Mouse (Mus musculus) neural tube, embryonic 12.5 days (tissue): Measurements from ENCODE around the gene Cnmd. TPM values are rescaled to one million over a fixed set of nuclear protein-coding genes. Genes with fewer than 3 reads are reported as not detected.

Source experiments
- ATAC-seq: fragments of 200-750 bp; cut with Nextera tagmentation; 2 replicates; pipeline ENCODE4 v1.8.0; 2017; ENCODE audit warnings: low read depth, mild to moderate bottlenecking, moderate TSS enrichment, moderate library complexity; ENCODE audit not compliant: low FRiP score
- H3K27ac ChIP-seq: fragments of 300-500 bp; sonication (generic); 2 replicates; pipeline ENCODE4 v1.5.1; 2016
- H3K27me3 ChIP-seq: fragments of 300-500 bp; sonication (generic); replicated peaks from 2 replicates; pipeline ENCODE4 v1.6.1; 2016; ENCODE audit warnings: mild to moderate bottlenecking
- H3K36me3 ChIP-seq: fragments of 300-500 bp; sonication (generic); 2 replicates; pipeline ENCODE4 v1.6.1; 2016; ENCODE audit warnings: mild to moderate bottlenecking
- H3K4me1 ChIP-seq: fragments of 300-500 bp; sonication (generic); 2 replicates; pipeline ENCODE4 v1.6.1; 2016
- H3K4me2 ChIP-seq: fragments of 300-500 bp; sonication (generic); replicated peaks from 2 replicates; pipeline ENCODE4 v1.6.1; 2016; ENCODE audit warnings: mild to moderate bottlenecking
- H3K4me3 ChIP-seq: fragments of 300-500 bp; sonication (generic); 2 replicates; pipeline ENCODE4 v1.5.1; 2016
- H3K9ac ChIP-seq: fragments of 300-500 bp; sonication (generic); 2 replicates; pipeline ENCODE4 v1.6.1; 2016; ENCODE audit warnings: mild to moderate bottlenecking
- H3K9me3 ChIP-seq: fragments of 300-500 bp; sonication (generic); 2 replicates; pipeline ENCODE4 v1.6.1; 2016; ENCODE audit warnings: mild to moderate bottlenecking
- WGBS: fragments of 180-500 bp; shearing (Covaris S2); methylation state at CpG from one replicate; pipeline ENCODE4 v1.1.7; 2016; 5-methylcytosine and 5-hydroxymethylcytosine counted together
- polyA plus RNA-seq: library from polyadenylated mRNA; unstranded; fragments of >200 nt; fragmentation: Nextera tagmentation; extraction: Ambion mirVana; gene quantifications from 2 replicates; pipeline ENCODE4 v1.2.1, GENCODE M21; 2016

The Cnmd gene
- 11.3 and 15.2 TPM in 2 replicates for polyA plus RNA-seq

GRCm38 (mm10) chr14:79662001-79662400 lies at the start of gene Cnmd:
Cnmd (minus strand) TSS chr14:79662170.
- peak within 1 kb of the TSS; percentile 55 for H3K4me2 ChIP-seq
- H3K9me3 ChIP-seq: no peaks in the 10 kb centered on the region
- H3K36me3 ChIP-seq: no peaks in the 10 kb centered on the region
- no peak for ATAC-seq
- no peak within 1 kb of the TSS for H3K9ac ChIP-seq
- peaks cover 4% of the 10 kb centered on the region; the same call in 1 of the 2 replicates for H3K27me3 ChIP-seq
- H3K27ac ChIP-seq: no peak within 1 kb of the TSS
- peak within 1 kb of the TSS; percentile 20 for H3K4me3 ChIP-seq
- WGBS: 60% methylated on average over 4 of the region's 4 CpGs
- peaks cover 26% of the 10 kb centered on the region for H3K4me1 ChIP-seq

- no peak overlapping the region for H3K4me2 ChIP-seq
- ATAC-seq: no peak
Measured at GRCm38 (mm10) chr14:79711301-79711700, 49.3 kb upstream of the Cnmd start.

GRCm38 (mm10) chr14:79703523-79704172 lies 41.7 kb upstream of the Cnmd start:
- no peak overlapping the region for H3K27ac ChIP-seq
- H3K36me3 ChIP-seq: no peaks in the 10 kb centered on the region
- H3K4me2 ChIP-seq: no peak overlapping the region
- no peak for ATAC-seq
- H3K27me3 ChIP-seq: no peaks in the 10 kb centered on the region
- H3K4me3 ChIP-seq: no peak overlapping the region
- no peaks in the 10 kb centered on the region for H3K9me3 ChIP-seq
- H3K9ac ChIP-seq: no peak overlapping the region
- H3K4me1 ChIP-seq: peaks cover 17% of the 10 kb centered on the region; the same call in 1 of the 2 replicates
- WGBS: 83% methylated on average over 22 of the region's 22 CpGs

More at GRCm38 (mm10) chr14:79711301-79711700, 49.3 kb upstream of the Cnmd start:
- H3K36me3 ChIP-seq: no peaks in the 10 kb centered on the region
- 65% methylated on average over 4 of the region's 4 CpGs for WGBS
- H3K4me3 ChIP-seq: no peak overlapping the region
- H3K27me3 ChIP-seq: no peaks in the 10 kb centered on the region
- no peak overlapping the region for H3K9ac ChIP-seq
- no peaks in the 10 kb centered on the region for H3K9me3 ChIP-seq
- H3K4me1 ChIP-seq: no peaks in the 10 kb centered on the region
- H3K27ac ChIP-seq: no peak overlapping the region

GRCm38 (mm10) chr14:79701606-79702005 lies 39.6 kb upstream of the Cnmd start:
- 36% methylated on average over 5 of the region's 5 CpGs for WGBS
- Histone ChIP-seq H3K9ac (no peak overlapping the region), H3K27me3 (no peaks in the 10 kb centered on the region), H3K4me2 (peak overlapping the region; percentile 34), H3K9me3 (no peaks in the 10 kb centered on the region), H3K36me3 (no peaks in the 10 kb centered on the region), H3K27ac (no peak overlapping the region), H3K4me1 (peaks cover 17% of the 10 kb centered on the region; the same call in 1 of the 2 replicates), H3K4me3 (no peak overlapping the region)
- ATAC-seq: peak; percentile 46; the same call in 1 of the 2 replicates

GRCm38 (mm10) chr14:79701054-79701453 lies 39.1 kb upstream of the Cnmd start:
- Histone ChIP-seq H3K9ac (no peak overlapping the region), H3K27me3 (no peaks in the 10 kb centered on the region), H3K4me1 (peaks cover 17% of the 10 kb centered on the region; the same call in 1 of the 2 replicates), H3K36me3 (no peaks in the 10 kb centered on the region), H3K4me3 (no peak overlapping the region), H3K4me2 (peak overlapping the region; percentile 34), H3K27ac (peak overlapping the region; percentile 27; the same call in 1 of the 2 replicates), H3K9me3 (no peaks in the 10 kb centered on the region)
- peak; percentile 66 for ATAC-seq
- WGBS: 6% methylated on average over 7 of the region's 7 CpGs

GRCm38 (mm10) chr14:79699381-79699780 lies 37.4 kb upstream of the Cnmd start:
- Histone ChIP-seq H3K4me1 (peaks cover 17% of the 10 kb centered on the region; the same call in 1 of the 2 replicates), H3K27ac (no peak overlapping the region), H3K4me3 (no peak overlapping the region), H3K27me3 (no peaks in the 10 kb centered on the region), H3K36me3 (no peaks in the 10 kb centered on the region), H3K9ac (no peak overlapping the region), H3K4me2 (no peak overlapping the region), H3K9me3 (no peaks in the 10 kb centered on the region)
- no peak for ATAC-seq
- 56% methylated on average over 6 of the region's 6 CpGs for WGBS

GRCm38 (mm10) chr14:79690068-79690844 lies 28.3 kb upstream of the Cnmd start:
- H3K4me1 ChIP-seq: no peaks in the 10 kb centered on the region; the same call in 1 of the 2 replicates
- no peak for ATAC-seq
- 91% methylated on average over 7 of the region's 7 CpGs for WGBS

GRCm38 (mm10) chr14:79680652-79681051 lies 18.7 kb upstream of the Cnmd start:
- H3K4me1 ChIP-seq: peaks cover 9% of the 10 kb centered on the region; the same call in 1 of the 2 replicates
- WGBS: 68% methylated on average over 5 of the region's 5 CpGs
- H3K4me3 ChIP-seq: no peak overlapping the region
- no peak overlapping the region for H3K9ac ChIP-seq
- 0 out of 2 replicates have a peak, but pooled peaks cover 3% of the 10 kb centered on the region for H3K27me3 ChIP-seq
- no peak overlapping the region for H3K4me2 ChIP-seq
- no peak overlapping the region for H3K27ac ChIP-seq
- no peaks in the 10 kb centered on the region for H3K9me3 ChIP-seq
- ATAC-seq: no peak
- H3K36me3 ChIP-seq: no peaks in the 10 kb centered on the region

More at GRCm38 (mm10) chr14:79690068-79690844, 28.3 kb upstream of the Cnmd start:
- Histone ChIP-seq H3K36me3 (no peaks in the 10 kb centered on the region), H3K27me3 (no peaks in the 10 kb centered on the region), H3K9ac (no peak overlapping the region), H3K27ac (no peak overlapping the region), H3K9me3 (no peaks in the 10 kb centered on the region), H3K4me2 (no peak overlapping the region), H3K4me3 (no peak overlapping the region)

- 53% methylated on average over 14 of the region's 14 CpGs for WGBS
- Histone ChIP-seq H3K36me3 (no peaks in the 10 kb centered on the region), H3K9me3 (no peaks in the 10 kb centered on the region), H3K4me3 (no peak overlapping the region), H3K27me3 (0 out of 2 replicates have a peak, but pooled peaks cover 3% of the 10 kb centered on the region), H3K4me2 (no peak overlapping the region), H3K9ac (no peak overlapping the region), H3K4me1 (peaks cover 16% of the 10 kb centered on the region), H3K27ac (no peak overlapping the region)
- no peak for ATAC-seq
Measured at GRCm38 (mm10) chr14:79677891-79678687, 16.1 kb upstream of the Cnmd start.

GRCm38 (mm10) chr14:79677108-79677753 lies 15.3 kb upstream of the Cnmd start:
- no peak for ATAC-seq
- 51% methylated on average over 15 of the region's 15 CpGs for WGBS
- H3K4me2 ChIP-seq: 0 out of 2 replicates have a peak overlapping the region, but pooled peaks have one; percentile 1
- H3K9me3 ChIP-seq: no peaks in the 10 kb centered on the region
- H3K27ac ChIP-seq: no peak overlapping the region
- 0 out of 2 replicates have a peak, but pooled peaks cover 3% of the 10 kb centered on the region for H3K27me3 ChIP-seq
- no peaks in the 10 kb centered on the region for H3K36me3 ChIP-seq
- H3K9ac ChIP-seq: no peak overlapping the region
- H3K4me3 ChIP-seq: no peak overlapping the region
- H3K4me1 ChIP-seq: peaks cover 24% of the 10 kb centered on the region
